Mouse (Mus musculus) liver, embryonic 12.5 days (tissue): Measurements from ENCODE around the gene March2. TPM values are rescaled to one million over a fixed set of nuclear protein-coding genes. Genes with fewer than 3 reads are reported as not detected.
"Not testable (repeated sequence)": the region's sequence is repeated elsewhere in the genome, so short reads cannot be mapped to it uniquely, and the experiment has no call there.

Experiments used
- ATAC-seq: fragments of 200-750 bp; cut with Nextera tagmentation; 2 replicates; pipeline ENCODE4 v1.8.0; 2017; ENCODE audit warnings: moderate number of reproducible peaks, mild to moderate bottlenecking, moderate library complexity
- H3K27ac ChIP-seq: fragments of 300-500 bp; sonication (generic); 2 replicates; pipeline ENCODE4 v1.5.1; 2016; ENCODE audit warnings: mild to moderate bottlenecking
- H3K27me3 ChIP-seq: fragments of 300-500 bp; sonication (generic); replicated peaks from 2 replicates; pipeline ENCODE4 v1.6.1; 2016; ENCODE audit warnings: mild to moderate bottlenecking, moderate library complexity
- H3K36me3 ChIP-seq: fragments of 300-500 bp; sonication (generic); 2 replicates; pipeline ENCODE4 v1.6.1; 2016; ENCODE audit warnings: mild to moderate bottlenecking, moderate library complexity
- H3K4me1 ChIP-seq: fragments of 300-500 bp; sonication (generic); 2 replicates; pipeline ENCODE4 v1.6.1; 2016
- H3K4me2 ChIP-seq: fragments of 300-500 bp; sonication (generic); 2 replicates; pipeline ENCODE4 v1.6.1; 2016; ENCODE audit warnings: mild to moderate bottlenecking, moderate library complexity
- H3K4me3 ChIP-seq: fragments of 300-500 bp; sonication (generic); 2 replicates; pipeline ENCODE4 v1.5.1; 2016; ENCODE audit warnings: mild to moderate bottlenecking, moderate library complexity
- H3K9ac ChIP-seq: fragments of 300-500 bp; sonication (generic); 2 replicates; pipeline ENCODE4 v1.6.1; 2016; ENCODE audit warnings: mild to moderate bottlenecking, moderate library complexity
- H3K9me3 ChIP-seq: fragments of 300-500 bp; sonication (generic); replicated peaks from 2 replicates; pipeline ENCODE4 v1.6.1; 2016; ENCODE audit warnings: mild to moderate bottlenecking, moderate library complexity
- WGBS: fragments of 180-500 bp; shearing (Covaris S2); methylation state at CpG from one replicate; pipeline ENCODE4 v1.1.7; 2016; ENCODE audit not compliant: insufficient replicate concordance; 5-methylcytosine and 5-hydroxymethylcytosine counted together
- polyA plus RNA-seq: library from polyadenylated mRNA; unstranded; fragments of >200 nt; fragmentation: Nextera tagmentation; extraction: Ambion mirVana; gene quantifications from 2 replicates; pipeline ENCODE4 v1.2.1, GENCODE M21; 2016

The March2 gene
- polyA plus RNA-seq, 1 experiment from 2014 or later = 196 TPM

GRCm38 (mm10) chr17:33746011-33746410 lies 27.5 kb upstream of the March2 start:
- ATAC-seq = peak; percentile 61
- Histone ChIP-seq H3K27ac (no peak overlapping the region), H3K4me1 (peaks cover 10% of the 10 kb centered on the region), H3K9ac (no peak overlapping the region), H3K27me3 (no peaks in the 10 kb centered on the region), H3K4me3 (no peak overlapping the region), H3K9me3 (no peaks in the 10 kb centered on the region), H3K36me3 (peaks cover 60% of the 10 kb centered on the region), H3K4me2 (no peak overlapping the region)
- 61% methylated on average over 2 of the region's 2 CpGs for WGBS

GRCm38 (mm10) chr17:33744686-33745384 lies 26.4 kb upstream of the March2 start:
- ATAC-seq = no peak
- H3K4me2 ChIP-seq = no peak overlapping the region
- H3K36me3 ChIP-seq = peaks cover 48% of the 10 kb centered on the region
- H3K27me3 ChIP-seq = no peaks in the 10 kb centered on the region
- no peak overlapping the region for H3K27ac ChIP-seq
- no peaks in the 10 kb centered on the region for H3K9me3 ChIP-seq
- H3K9ac ChIP-seq = no peak overlapping the region
- peaks cover 8% of the 10 kb centered on the region for H3K4me1 ChIP-seq
- H3K4me3 ChIP-seq = no peak overlapping the region
- 75% methylated on average over 5 of the region's 5 CpGs for WGBS

GRCm38 (mm10) chr17:33742420-33742819 lies 23.9 kb upstream of the March2 start:
- Histone ChIP-seq H3K27ac (no peak overlapping the region), H3K4me1 (peaks cover 8% of the 10 kb centered on the region), H3K4me3 (no peak overlapping the region), H3K9ac (no peak overlapping the region), H3K4me2 (no peak overlapping the region), H3K9me3 (no peaks in the 10 kb centered on the region), H3K27me3 (no peaks in the 10 kb centered on the region), H3K36me3 (peaks cover 24% of the 10 kb centered on the region)
- ATAC-seq = no peak
- 79% methylated on average over 1 of the region's 1 CpGs for WGBS

GRCm38 (mm10) chr17:33733526-33733925 lies 15.1 kb upstream of the March2 start:
- WGBS = 35% methylated on average over 10 of the region's 10 CpGs

GRCm38 (mm10) chr17:33732556-33733083 lies 14.2 kb upstream of the March2 start:
- not testable (repeated sequence) for H3K27ac ChIP-seq, H3K4me1 ChIP-seq, H3K4me3 ChIP-seq, H3K9me3 ChIP-seq, H3K27me3 ChIP-seq, ATAC-seq, H3K4me2 ChIP-seq, H3K36me3 ChIP-seq
- 0 out of 2 replicates have a peak overlapping the region, but pooled peaks have one; percentile 5 for H3K9ac ChIP-seq
- 66% methylated on average over 9 of the region's 9 CpGs for WGBS

More at GRCm38 (mm10) chr17:33733526-33733925, 15.1 kb upstream of the March2 start:
- not testable (repeated sequence) for H3K4me1 ChIP-seq, ATAC-seq, H3K36me3 ChIP-seq, H3K27ac ChIP-seq, H3K4me2 ChIP-seq, H3K9me3 ChIP-seq, H3K27me3 ChIP-seq, H3K9ac ChIP-seq, H3K4me3 ChIP-seq

- Histone ChIP-seq H3K4me3 (no peak overlapping the region), H3K27me3 (no peaks in the 10 kb centered on the region), H3K9me3 (no peaks in the 10 kb centered on the region), H3K27ac (no peak overlapping the region), H3K4me1 (0 out of 2 replicates have a peak, but pooled peaks cover 5% of the 10 kb centered on the region), H3K9ac (no peak overlapping the region), H3K4me2 (no peak overlapping the region), H3K36me3 (no peaks in the 10 kb centered on the region)
- WGBS = 51% methylated on average over 2 of the region's 2 CpGs
- ATAC-seq = no peak
These were observed 10.7 kb upstream of the March2 start for GRCm38 (mm10) chr17:33729215-33729614.

GRCm38 (mm10) chr17:33728396-33728795 lies 9.9 kb upstream of the March2 start:
- no peaks in the 10 kb centered on the region for H3K27me3 ChIP-seq
- H3K4me1 ChIP-seq = 0 out of 2 replicates have a peak, but pooled peaks cover 5% of the 10 kb centered on the region
- 62% methylated on average over 2 of the region's 2 CpGs for WGBS
- H3K9me3 ChIP-seq = no peaks in the 10 kb centered on the region
- H3K4me3 ChIP-seq = no peak overlapping the region
- no peaks in the 10 kb centered on the region for H3K36me3 ChIP-seq
- no peak for ATAC-seq
- H3K27ac ChIP-seq = no peak overlapping the region
- no peak overlapping the region for H3K9ac ChIP-seq
- no peak overlapping the region for H3K4me2 ChIP-seq

- peaks cover 43% of the 10 kb centered on the region for H3K4me1 ChIP-seq
These were observed 1.4 kb upstream of the March2 start for GRCm38 (mm10) chr17:33719736-33720378.

GRCm38 (mm10) chr17:33718944-33719725 lies 665 bp upstream of the March2 start:
- Histone ChIP-seq H3K4me1 (peaks cover 50% of the 10 kb centered on the region), H3K27me3 (no peaks in the 10 kb centered on the region), H3K9me3 (no peaks in the 10 kb centered on the region), H3K9ac (peak overlapping the region; percentile 42), H3K36me3 (peaks cover 26% of the 10 kb centered on the region), H3K4me3 (peak overlapping the region; percentile 91), H3K27ac (peak overlapping the region; percentile 72), H3K4me2 (peak overlapping the region; percentile 49)
- 36% methylated on average over 10 of the region's 10 CpGs for WGBS
- no peak for ATAC-seq

More at GRCm38 (mm10) chr17:33719736-33720378, 1.4 kb upstream of the March2 start:
- no peak overlapping the region for H3K9ac ChIP-seq
- H3K27ac ChIP-seq = no peak overlapping the region; the same call in 1 of the 2 replicates
- no peak overlapping the region for H3K4me2 ChIP-seq
- 87% methylated on average over 7 of the region's 7 CpGs for WGBS
- H3K27me3 ChIP-seq = no peaks in the 10 kb centered on the region
- H3K9me3 ChIP-seq = no peaks in the 10 kb centered on the region
- no peak for ATAC-seq
- peaks cover 20% of the 10 kb centered on the region for H3K36me3 ChIP-seq
- H3K4me3 ChIP-seq = no peak overlapping the region

- peak overlapping the region; percentile 73 for H3K4me2 ChIP-seq
- peak overlapping the region; percentile 91 for H3K4me3 ChIP-seq
- H3K27ac ChIP-seq = peak overlapping the region; percentile 96
- H3K9me3 ChIP-seq = no peaks in the 10 kb centered on the region
- no peaks in the 10 kb centered on the region for H3K27me3 ChIP-seq
- ATAC-seq = no peak
- peaks cover 55% of the 10 kb centered on the region for H3K4me1 ChIP-seq
- H3K36me3 ChIP-seq = peaks cover 29% of the 10 kb centered on the region
- WGBS = 5% methylated on average over 8 of the region's 8 CpGs
- peak overlapping the region; percentile 92 for H3K9ac ChIP-seq
These were observed 488 bp downstream of the March2 start for GRCm38 (mm10) chr17:33717982-33718381.

GRCm38 (mm10) chr17:33717246-33717645 lies 1.2 kb downstream of the March2 start:
- H3K9ac ChIP-seq = peak overlapping the region; percentile 92
- 79% methylated on average over 1 of the region's 1 CpGs for WGBS
- no peak for ATAC-seq
- peaks cover 58% of the 10 kb centered on the region for H3K4me1 ChIP-seq
- peak overlapping the region; percentile 73 for H3K4me2 ChIP-seq
- H3K27me3 ChIP-seq = no peaks in the 10 kb centered on the region
- H3K9me3 ChIP-seq = no peaks in the 10 kb centered on the region
- peak overlapping the region; percentile 91 for H3K4me3 ChIP-seq
- peak overlapping the region; percentile 96 for H3K27ac ChIP-seq
- peaks cover 31% of the 10 kb centered on the region for H3K36me3 ChIP-seq
